Mouse (Mus musculus) layer of hippocampus, adult 18-20 months (tissue): ENCODE measurements around the gene Rhox12. TPM values are rescaled to one million over a fixed set of nuclear protein-coding genes. Genes with fewer than 3 reads are reported as not detected.

Source experiments
- DNase-seq, 2 experiments: peaks; one replicate each; pipeline ENCODE4 v3.0.0; 2022; ENCODE audit warnings: low spot score in 2 of 2
- long read RNA-seq: library from polyadenylated mRNA; stranded (forward); transcript quantifications from one replicate; pipeline ENCODE4 v2.0.0, GENCODE M21; 2021
- total RNA-seq, 2 experiments: library from RNA; stranded (reverse); gene quantifications; 2 replicates each; pipeline ENCODE4 v1.2.3; 2021

Gene Rhox12
- not detected for total RNA-seq
- long read RNA-seq: 0 reads

GRCm38 (mm10) chrX:38110807-38111206 lies at the start of gene Rhox12:
Gene Rhox12, minus strand, starts transcription at chrX:38110907.
- no peak for DNase-seq

- no peak for DNase-seq
Measured at GRCm38 (mm10) chrX:38159097-38159496, 48.4 kb upstream of the Rhox12 start.

- DNase-seq: no peak
Measured at GRCm38 (mm10) chrX:38121478-38121877, 10.8 kb upstream of the Rhox12 start.

GRCm38 (mm10) chrX:38120982-38121381 lies 10.3 kb upstream of the Rhox12 start, which contains the start of gene Rhox13:
Gene Rhox13, plus strand, starts transcription at chrX:38121219.
- no peak for DNase-seq

GRCm38 (mm10) chrX:38085041-38085440 lies 25.7 kb downstream of the Rhox12 start, which contains the start of gene Rhox11:
Gene Rhox11, minus strand, starts transcription at chrX:38085141.
- DNase-seq: no peak

- DNase-seq: peak; percentile 2 to 45
Measured at GRCm38 (mm10) chrX:38084226-38084625, 26.5 kb downstream of the Rhox12 start.

- DNase-seq: no peak
Measured at GRCm38 (mm10) chrX:38066175-38066574, 44.5 kb downstream of the Rhox12 start, which contains the start of gene Rhox10. Gene Rhox10, plus strand, starts transcription at chrX:38066475.

GRCm38 (mm10) chrX:38061544-38061943 lies 49.2 kb downstream of the Rhox12 start:
- DNase-seq: peak in 1 of 2 experiments; percentile 2

Other genes starting within 250 kb of the Rhox12 start
- not detected for gene Rhox8, start 232.0 kb downstream of the Rhox12 start, total RNA-seq
- gene Rhox7b, start 213.7 kb downstream of the Rhox12 start, total RNA-seq: not detected
- gene Rhox9, start 209.1 kb downstream of the Rhox12 start, total RNA-seq: not detected
- not detected for gene Btg1-ps1, start 92.1 kb downstream of the Rhox12 start, total RNA-seq
- not detected for gene Btg1-ps2, start 67.8 kb downstream of the Rhox12 start, total RNA-seq
- gene Rhox10, start 44.4 kb downstream of the Rhox12 start, total RNA-seq: not detected
- not detected for gene Rhox11, start 25.8 kb downstream of the Rhox12 start, total RNA-seq
- not detected for gene Rhox13, start 10.3 kb upstream of the Rhox12 start, total RNA-seq
- gene Zbtb33, start 78.9 kb upstream of the Rhox12 start, total RNA-seq: 10 to 100 TPM; 23.7 to 24.7 TPM
- 10 to 100 TPM; 29.1 to 40.3 TPM for gene Tmem255a, start 141.5 kb upstream of the Rhox12 start, total RNA-seq
- gene Atp1b4, start 205.3 kb upstream of the Rhox12 start, total RNA-seq: not detected